Mouse (Mus musculus): ENCODE measurements around the gene Pid1.

DNA sequence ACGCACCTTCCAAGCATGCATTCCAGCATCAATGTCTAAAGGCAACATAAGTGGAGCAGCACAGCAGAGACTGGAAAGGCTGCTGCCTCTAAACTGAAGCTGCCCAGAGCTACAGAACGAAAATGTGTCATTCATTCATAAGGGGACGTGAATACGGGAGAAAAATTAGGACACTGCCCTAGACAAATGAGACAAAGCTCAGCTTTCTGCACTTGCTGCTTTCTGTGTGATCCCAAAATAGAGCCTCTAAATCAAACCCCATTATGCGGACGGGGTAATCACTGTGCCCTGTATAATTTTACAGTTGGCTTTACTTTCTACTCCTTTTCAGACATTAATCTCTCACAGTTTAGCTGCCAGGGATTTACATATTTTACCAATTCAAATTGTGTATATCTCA lies 191.0 kb downstream of the Pid1 start:
- TF ChIP-seq EP300 (IDR thresholded peaks at IDR 0.05) (no peak), CTCF (IDR thresholded peaks at IDR 0.05) (no peak)

Measured in lung, postnatal 0 days (tissue).